Mouse (Mus musculus) heart, postnatal 0 days (tissue): ENCODE results near the gene Mdh1b. TPM values are rescaled to one million over a fixed set of nuclear protein-coding genes. Genes with fewer than 3 reads are reported as not detected.
A peak's percentile ranks its signal among the peaks of the same experiment; 100 is the strongest.

Experiments used
- ATAC-seq: fragments of 200-750 bp; cut with Nextera tagmentation; 2 replicates; pipeline ENCODE4 v1.8.0; 2017; ENCODE audit warnings: low read depth, moderate number of reproducible peaks, moderate library complexity; ENCODE audit not compliant: insufficient read depth
- DNase-seq: peaks from one replicate; pipeline ENCODE4 v3.0.0-alpha.2; 2016; ENCODE audit warnings: low spot score
- H3K27ac ChIP-seq: fragments of 300-500 bp; sonication (generic); 2 replicates; pipeline ENCODE4 v1.5.1; 2014; ENCODE audit warnings: low read depth, mild to moderate bottlenecking
- H3K27me3 ChIP-seq: fragments of 300-500 bp; sonication (generic); 2 replicates; pipeline ENCODE4 v1.6.1; 2014; ENCODE audit warnings: low read length, mixed read lengths; ENCODE audit not compliant: control insufficient read depth, insufficient read depth
- H3K36me3 ChIP-seq: fragments of 300-500 bp; sonication (generic); replicated peaks from 2 replicates; pipeline ENCODE4 v1.6.1; 2014; ENCODE audit warnings: low read length, mixed read lengths; ENCODE audit not compliant: control insufficient read depth, insufficient read depth
- H3K4me1 ChIP-seq: fragments of 300-500 bp; sonication (generic); 2 replicates; pipeline ENCODE4 v1.6.1; 2014; ENCODE audit warnings: antibody characterized with exemption; ENCODE audit not compliant: control insufficient read depth, insufficient read depth
- H3K4me2 ChIP-seq: fragments of 300-500 bp; sonication (generic); 2 replicates; pipeline ENCODE4 v1.6.1; 2014; ENCODE audit warnings: low read depth, mild to moderate bottlenecking, low read length, moderate library complexity
- H3K4me3 ChIP-seq: fragments of 300-500 bp; sonication (generic); 2 replicates; pipeline ENCODE4 v1.5.1; 2014; ENCODE audit warnings: low read depth, low read length
- H3K9ac ChIP-seq: fragments of 300-500 bp; sonication (generic); replicated peaks from 2 replicates; pipeline ENCODE4 v1.6.1; 2014; ENCODE audit warnings: low read depth, low read length, mixed read lengths
- H3K9me3 ChIP-seq: fragments of 300-500 bp; sonication (generic); replicated peaks from 2 replicates; pipeline ENCODE4 v1.6.1; 2016; ENCODE audit warnings: low read length; ENCODE audit not compliant: control insufficient read depth
- CTCF ChIP-seq: IDR thresholded peaks from 2 replicates; pipeline ENCODE4 v1.5.1; 2016; ENCODE audit warnings: antibody characterized with exemption, control low read depth, low read depth
- EP300 ChIP-seq: IDR thresholded peaks from 2 replicates; pipeline ENCODE4 v1.6.1; 2016; ENCODE audit warnings: antibody characterized with exemption, low read depth
- WGBS: fragments of 180-500 bp; shearing (Covaris S2); extraction: QIAGEN DNeasy Blood & Tissue Kit; methylation state at CpG from one replicate; pipeline ENCODE4 v1.1.7; 2014; 5-methylcytosine and 5-hydroxymethylcytosine counted together
- polyA plus RNA-seq: library from polyadenylated mRNA; unstranded; fragments of >200 nt; fragmentation: Nextera tagmentation; extraction: Ambion mirVana; gene quantifications from 2 replicates; pipeline ENCODE4 v1.2.1, GENCODE M21; 2015
- total RNA-seq: library from RNA; depleted of rRNA; stranded (reverse); fragments of >200 nt; gene quantifications from 2 replicates; pipeline ENCODE4 v1.2.3, GENCODE M21; 2014; ENCODE audit warnings: low replicate concordance

Mdh1b gene
- total and polyA plus RNA-seq, 2 experiments from 2014 or later = not detected

- Histone ChIP-seq H3K36me3 (no peaks in the 10 kb centered on the region), H3K27ac (no peak overlapping the region), H3K9me3 (no peaks in the 10 kb centered on the region), H3K9ac (no peak overlapping the region), H3K4me1 (no peaks in the 10 kb centered on the region), H3K4me3 (no peak overlapping the region), H3K4me2 (no peak overlapping the region), H3K27me3 (no peaks in the 10 kb centered on the region)
- no peak for ATAC-seq
- DNase-seq = no peak
- no peak for TF ChIP-seq CTCF
- TF ChIP-seq EP300 = no peak
- WGBS = 38% methylated on average over 8 of the region's 8 CpGs
Observed at GRCm38 (mm10) chr1:63768112-63768511, 38.0 kb upstream of the Mdh1b start.

- H3K4me1 ChIP-seq = no peaks in the 10 kb centered on the region
- H3K4me2 ChIP-seq = no peak overlapping the region
- H3K36me3 ChIP-seq = no peaks in the 10 kb centered on the region
- H3K27ac ChIP-seq = no peak overlapping the region
- ATAC-seq (no peak), DNase-seq (no peak)
- TF ChIP-seq CTCF (no peak), EP300 (no peak)
- no peak overlapping the region for H3K9ac ChIP-seq
- H3K4me3 ChIP-seq = no peak overlapping the region
- no peaks in the 10 kb centered on the region for H3K9me3 ChIP-seq
- WGBS = 80% methylated on average over 7 of the region's 7 CpGs
- H3K27me3 ChIP-seq = no peaks in the 10 kb centered on the region
Observed at GRCm38 (mm10) chr1:63764395-63764794, 34.3 kb upstream of the Mdh1b start.

GRCm38 (mm10) chr1:63763881-63764386 lies 33.8 kb upstream of the Mdh1b start:
- Histone ChIP-seq H3K36me3 (no peaks in the 10 kb centered on the region), H3K4me3 (no peak overlapping the region), H3K9me3 (no peaks in the 10 kb centered on the region), H3K9ac (no peak overlapping the region), H3K4me2 (no peak overlapping the region), H3K4me1 (no peaks in the 10 kb centered on the region), H3K27ac (peak overlapping the region; percentile 15; the same call in 1 of the 2 replicates), H3K27me3 (no peaks in the 10 kb centered on the region)
- WGBS = 49% methylated on average over 7 of the region's 7 CpGs
- ATAC-seq = no peak
- DNase-seq = no peak
- TF ChIP-seq CTCF (no peak), EP300 (no peak)

GRCm38 (mm10) chr1:63763212-63763694 lies 33.1 kb upstream of the Mdh1b start:
- DNase-seq (peak; percentile 59), ATAC-seq (peak; percentile 60; the same call in 1 of the 2 replicates)
- Histone ChIP-seq H3K4me3 (no peak overlapping the region), H3K4me2 (no peak overlapping the region), H3K9ac (no peak overlapping the region), H3K9me3 (no peaks in the 10 kb centered on the region), H3K27ac (no peak overlapping the region), H3K36me3 (no peaks in the 10 kb centered on the region), H3K4me1 (no peaks in the 10 kb centered on the region), H3K27me3 (no peaks in the 10 kb centered on the region)
- peak; percentile 55 for TF ChIP-seq CTCF
- TF ChIP-seq EP300 = no peak
- 36% methylated on average over 3 of the region's 3 CpGs for WGBS

GRCm38 (mm10) chr1:63756005-63756404 lies 25.9 kb upstream of the Mdh1b start:
- WGBS = 55% methylated on average over 2 of the region's 2 CpGs
- ATAC-seq (no peak), DNase-seq (no peak)
- H3K27ac ChIP-seq = no peak overlapping the region
- no peak overlapping the region for H3K4me2 ChIP-seq
- no peak overlapping the region for H3K9ac ChIP-seq
- TF ChIP-seq EP300 = no peak
- TF ChIP-seq CTCF = no peak
- H3K4me1 ChIP-seq = no peaks in the 10 kb centered on the region
- no peak overlapping the region for H3K4me3 ChIP-seq
- no peaks in the 10 kb centered on the region for H3K9me3 ChIP-seq
- peaks cover 30% of the 10 kb centered on the region for H3K36me3 ChIP-seq
- no peaks in the 10 kb centered on the region for H3K27me3 ChIP-seq

GRCm38 (mm10) chr1:63729796-63730195 lies 322 bp downstream of the Mdh1b start:
- Histone ChIP-seq H3K27ac (no peak overlapping the region), H3K4me3 (peak overlapping the region; percentile 64), H3K9ac (no peak overlapping the region), H3K36me3 (no peaks in the 10 kb centered on the region; the same call in 1 of the 2 replicates), H3K4me1 (peaks cover 13% of the 10 kb centered on the region), H3K4me2 (peak overlapping the region; percentile 69), H3K9me3 (no peaks in the 10 kb centered on the region), H3K27me3 (no peaks in the 10 kb centered on the region)
- 49% methylated on average over 8 of the region's 8 CpGs for WGBS
- DNase-seq (no peak), ATAC-seq (no peak)
- TF ChIP-seq CTCF = no peak
- TF ChIP-seq EP300 = no peak
